Mouse (Mus musculus) CH12.LX (cell line): ENCODE results near the gene Il10ra.

Experiments
- CHD2 ChIP-seq: IDR thresholded peaks from 2 replicates; pipeline ENCODE4 v1.6.1; 2011; ENCODE audit warnings: low read length, improper control_type of control experiment
- CTCF ChIP-seq, 2 experiments: IDR thresholded peaks in 1 of 2; conservative IDR thresholded peaks in 1 of 2; 2 replicates each; pipeline ENCODE4 v1.5.1; 2011 to 2012; ENCODE audit warnings: low read depth in 2 of 2, low read length in 2 of 2, improper control_type of control experiment in 1 of 2, inconsistent platforms in 1 of 2, mild to moderate bottlenecking in 1 of 2, moderate library complexity in 1 of 2
- EP300 ChIP-seq: IDR thresholded peaks from 2 replicates; pipeline ENCODE4 v1.6.1; 2011; ENCODE audit warnings: low read length, improper control_type of control experiment
- GABPA ChIP-seq: IDR thresholded peaks from 2 replicates; pipeline ENCODE4 v1.6.1; 2012; ENCODE audit warnings: low read depth, low read length, improper control_type of control experiment, inconsistent platforms; ENCODE audit not compliant: insufficient replicate concordance
- POLR2A ChIP-seq: IDR thresholded peaks from 2 replicates; pipeline ENCODE4 v1.6.1; 2011; ENCODE audit warnings: low read depth, mild to moderate bottlenecking, improper control_type of control experiment, low read length
- TCF12 ChIP-seq: IDR thresholded peaks from 2 replicates; pipeline ENCODE4 v1.6.1; 2014; ENCODE audit warnings: low read depth, mild to moderate bottlenecking, inconsistent platforms, low read length, improper control_type of control experiment
- USF1 ChIP-seq: IDR thresholded peaks from 2 replicates; pipeline ENCODE4 v1.6.1; 2014; ENCODE audit warnings: low read depth, mild to moderate bottlenecking, inconsistent platforms, low read length, improper control_type of control experiment
- ZC3H11A ChIP-seq: IDR thresholded peaks from 2 replicates; pipeline ENCODE4 v1.6.1; 2012; ENCODE audit warnings: low read depth, mild to moderate bottlenecking, inconsistent platforms, low read length, improper control_type of control experiment
- ZKSCAN1 ChIP-seq: IDR thresholded peaks from 2 replicates; pipeline ENCODE4 v1.6.1; 2012; ENCODE audit warnings: low read depth, inconsistent platforms, low read length, improper control_type of control experiment, borderline replicate concordance
- ZMIZ1 ChIP-seq: IDR thresholded peaks from 2 replicates; pipeline ENCODE4 v1.6.1; 2012; ENCODE audit warnings: low read depth, mild to moderate bottlenecking, inconsistent platforms, low read length, improper control_type of control experiment
- ZNF384 ChIP-seq: IDR thresholded peaks from 2 replicates; pipeline ENCODE4 v1.6.1; 2012; ENCODE audit warnings: low read depth, low read length, improper control_type of control experiment, inconsistent platforms

GRCm38 (mm10) chr9:45267099-45267498 lies 1.9 kb downstream of the Il10ra start:
- TF ChIP-seq CTCF (conservative IDR thresholded peaks at IDR 0.05 in 1 of 2, IDR thresholded peaks at IDR 0.05 in 1 of 2; ENCODE audit: low read depth in 2 of 2, low read length in 2 of 2) (no peak), CHD2 (no peak), USF1 (no peak), TCF12 (no peak), POLR2A (no peak), ZKSCAN1 (no peak), ZC3H11A (no peak), ZNF384 (no peak), GABPA (no peak), EP300 (no peak), ZMIZ1 (no peak)
